Mouse (Mus musculus) kidney, embryonic 16.5 days (tissue): ENCODE results near the gene Ccdc150. TPM values are rescaled to one million over a fixed set of nuclear protein-coding genes. Genes with fewer than 3 reads are reported as not detected.

Experiments
- ATAC-seq: fragments of 200-750 bp; cut with Nextera tagmentation; 2 replicates; pipeline ENCODE4 v1.8.0; 2017; ENCODE audit warnings: moderate TSS enrichment; ENCODE audit not compliant: low FRiP score, low TSS enrichment
- H3K27ac ChIP-seq: fragments of 300-500 bp; sonication (generic); 2 replicates; pipeline ENCODE4 v1.5.1; 2014; ENCODE audit warnings: low read length
- H3K27me3 ChIP-seq: fragments of 300-500 bp; sonication (generic); 2 replicates; pipeline ENCODE4 v1.6.1; 2014; ENCODE audit warnings: low read length, control low read depth, mixed read lengths; ENCODE audit not compliant: insufficient read depth
- H3K36me3 ChIP-seq: fragments of 300-500 bp; sonication (generic); 2 replicates; pipeline ENCODE4 v1.6.1; 2014; ENCODE audit warnings: low read length, control low read depth, mixed read lengths; ENCODE audit not compliant: insufficient read depth
- H3K4me1 ChIP-seq: fragments of 300-500 bp; sonication (generic); 2 replicates; pipeline ENCODE4 v1.6.1; 2014; ENCODE audit warnings: low read length, control low read depth, mixed read lengths; ENCODE audit not compliant: insufficient read depth
- H3K4me2 ChIP-seq: fragments of 300-500 bp; sonication (generic); replicated peaks from 2 replicates; pipeline ENCODE4 v1.6.1; 2014; ENCODE audit warnings: low read depth, low read length
- H3K4me3 ChIP-seq: fragments of 300-500 bp; sonication (generic); 2 replicates; pipeline ENCODE4 v1.5.1; 2014; ENCODE audit warnings: mild to moderate bottlenecking, low read length
- H3K9ac ChIP-seq: fragments of 300-500 bp; sonication (generic); replicated peaks from 2 replicates; pipeline ENCODE4 v1.6.1; 2014; ENCODE audit warnings: low read length
- H3K9me3 ChIP-seq: fragments of 300-500 bp; sonication (generic); 2 replicates; pipeline ENCODE4 v1.6.1; 2016; ENCODE audit warnings: low read length, control low read depth
- WGBS: fragments of 180-500 bp; shearing (Covaris S2); extraction: QIAGEN DNeasy Blood & Tissue Kit; methylation state at CpG from one replicate; pipeline ENCODE4 v1.1.7; 2014; 5-methylcytosine and 5-hydroxymethylcytosine counted together
- polyA plus RNA-seq: library from polyadenylated mRNA; unstranded; fragments of >200 nt; fragmentation: Nextera tagmentation; extraction: Ambion mirVana; gene quantifications from 2 replicates; pipeline ENCODE4 v1.2.1, GENCODE M21; 2015

Gene Ccdc150
- polyA plus RNA-seq = 0.16 and 0.76 TPM in 2 replicates

DNA sequence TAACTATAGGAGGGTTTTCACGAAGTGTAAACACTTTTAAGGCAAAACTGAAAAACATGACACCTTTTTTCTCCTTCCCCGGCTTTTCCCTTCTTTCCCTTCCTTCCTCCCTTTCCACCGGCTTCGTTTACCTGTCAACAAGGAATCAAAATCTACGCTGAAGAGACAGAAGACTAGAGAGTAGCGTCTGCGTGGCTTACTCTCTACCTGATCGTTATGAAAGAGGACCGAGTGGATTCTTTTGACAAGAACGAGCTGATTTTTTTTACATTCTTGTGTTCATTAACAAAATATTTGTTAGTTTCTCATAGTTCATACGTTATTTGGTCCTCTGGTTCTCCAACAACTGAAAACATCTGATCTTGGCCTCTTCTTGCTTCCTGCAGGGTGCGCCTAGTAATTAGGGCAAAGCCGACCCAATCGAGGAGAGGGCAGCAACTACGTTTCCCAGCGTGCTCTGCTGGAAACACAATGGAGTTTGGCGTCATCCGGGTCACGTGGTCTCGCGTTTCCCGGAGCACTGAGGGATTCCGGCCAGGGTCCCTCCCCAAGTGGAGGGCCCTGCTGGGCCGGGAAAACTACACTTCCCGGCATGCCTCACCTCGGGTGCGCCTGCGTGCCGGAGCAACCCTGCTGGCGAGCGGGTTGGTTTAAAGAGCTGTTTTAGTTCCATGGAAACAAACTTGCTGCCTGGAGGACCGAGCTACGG, at the start of gene Ccdc150:
Gene Ccdc150, plus strand, starts transcription at position 526 of the 709 bp plus-strand sequence.
- Histone ChIP-seq H3K36me3 (no peaks in the 10 kb centered on the region), H3K27me3 (no peaks in the 10 kb centered on the region), H3K4me1 (peaks cover 5% of the 10 kb centered on the region), H3K4me2 (peak within 1 kb of the TSS; percentile 80), H3K4me3 (peak within 1 kb of the TSS; percentile 69), H3K9ac (peak within 1 kb of the TSS; percentile 72), H3K9me3 (no peaks in the 10 kb centered on the region), H3K27ac (peak within 1 kb of the TSS; percentile 38; the same call in 1 of the 2 replicates)
- WGBS = 18% methylated on average over 33 of the region's 33 CpGs
- ATAC-seq = peak; percentile 100

- no peak overlapping the region for H3K4me2 ChIP-seq
- 90% methylated on average over 3 of the region's 3 CpGs for WGBS
- no peaks in the 10 kb centered on the region for H3K4me1 ChIP-seq
- no peaks in the 10 kb centered on the region for H3K27me3 ChIP-seq
- no peaks in the 10 kb centered on the region for H3K9me3 ChIP-seq
- H3K4me3 ChIP-seq = no peak overlapping the region
- no peaks in the 10 kb centered on the region for H3K36me3 ChIP-seq
- H3K9ac ChIP-seq = no peak overlapping the region
- ATAC-seq = no peak
- no peak overlapping the region for H3K27ac ChIP-seq
These were observed 30.2 kb upstream of the Ccdc150 start for GRCm38 (mm10) chr1:54220273-54220672.

GRCm38 (mm10) chr1:54242722-54243121, 7.8 kb upstream of the Ccdc150 start:
- H3K4me3 ChIP-seq = no peak overlapping the region
- no peak overlapping the region for H3K9ac ChIP-seq
- no peak overlapping the region for H3K4me2 ChIP-seq
- no peaks in the 10 kb centered on the region for H3K4me1 ChIP-seq
- no peaks in the 10 kb centered on the region for H3K27me3 ChIP-seq
- WGBS = 95% methylated on average over 4 of the region's 4 CpGs
- H3K36me3 ChIP-seq = no peaks in the 10 kb centered on the region
- no peak for ATAC-seq
- H3K9me3 ChIP-seq = no peaks in the 10 kb centered on the region
- no peak overlapping the region for H3K27ac ChIP-seq

DNA sequence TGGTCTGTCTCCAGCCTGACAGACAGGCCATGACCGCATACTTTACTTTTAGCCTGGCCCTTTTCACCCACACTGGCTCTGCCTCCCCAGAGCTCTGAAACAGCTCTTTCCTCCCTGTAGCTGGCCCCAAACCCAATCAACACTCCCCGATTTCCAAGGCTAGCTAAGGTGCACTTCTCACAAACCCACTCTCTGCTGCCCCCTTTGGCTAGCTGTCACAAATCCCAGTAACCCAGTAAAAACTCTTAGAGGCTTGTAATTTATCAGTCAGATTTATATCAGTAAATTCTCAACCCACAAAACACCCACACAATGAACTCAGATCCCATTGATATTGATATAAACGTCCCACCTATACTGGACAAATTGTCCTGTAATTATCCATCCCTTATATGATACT, 25.1 kb downstream of the Ccdc150 start:
- Histone ChIP-seq H3K36me3 (no peaks in the 10 kb centered on the region), H3K9ac (no peak overlapping the region), H3K27me3 (no peaks in the 10 kb centered on the region), H3K27ac (no peak overlapping the region), H3K9me3 (no peaks in the 10 kb centered on the region), H3K4me3 (no peak overlapping the region), H3K4me2 (no peak overlapping the region), H3K4me1 (no peaks in the 10 kb centered on the region)
- no peak for ATAC-seq
- WGBS = 60% methylated on average over 3 of the region's 3 CpGs

DNA sequence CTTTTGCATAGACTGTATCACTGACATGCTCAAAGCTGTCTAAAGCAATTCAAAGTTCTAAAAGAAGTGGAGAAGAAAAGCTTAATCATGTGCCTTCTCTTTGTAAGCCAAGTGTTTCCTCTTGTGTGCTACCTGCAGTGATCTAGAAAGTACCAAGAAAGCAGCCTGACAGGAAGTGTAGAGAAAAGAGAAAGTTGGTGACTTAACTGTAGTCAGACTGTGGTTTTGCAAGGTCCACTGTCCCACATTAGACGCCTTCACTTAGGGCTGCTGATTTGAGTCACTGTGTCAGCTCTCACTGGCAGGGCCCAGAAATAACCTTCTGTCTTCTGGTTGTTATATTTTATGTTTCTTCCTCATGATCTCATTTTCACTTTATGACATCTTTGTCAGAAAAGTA, 29.1 kb downstream of the Ccdc150 start:
- 92% methylated on average over 1 of the region's 1 CpGs for WGBS

GRCm38 (mm10) chr1:54280651-54281050, 30.2 kb downstream of the Ccdc150 start:
- no peaks in the 10 kb centered on the region for H3K27me3 ChIP-seq
- no peaks in the 10 kb centered on the region for H3K4me1 ChIP-seq
- H3K36me3 ChIP-seq = no peaks in the 10 kb centered on the region
- no peak overlapping the region for H3K4me2 ChIP-seq
- WGBS = 85% methylated on average over 3 of the region's 3 CpGs
- no peak overlapping the region for H3K27ac ChIP-seq
- no peaks in the 10 kb centered on the region for H3K9me3 ChIP-seq
- H3K9ac ChIP-seq = no peak overlapping the region
- ATAC-seq = no peak
- H3K4me3 ChIP-seq = no peak overlapping the region

More for the DNA sequence above, 29.1 kb downstream of the Ccdc150 start:
- Histone ChIP-seq H3K4me1 (no peaks in the 10 kb centered on the region), H3K9me3 (no peaks in the 10 kb centered on the region), H3K9ac (no peak overlapping the region), H3K36me3 (no peaks in the 10 kb centered on the region), H3K27ac (no peak overlapping the region), H3K27me3 (no peaks in the 10 kb centered on the region), H3K4me2 (no peak overlapping the region), H3K4me3 (no peak overlapping the region)
- no peak for ATAC-seq

DNA sequence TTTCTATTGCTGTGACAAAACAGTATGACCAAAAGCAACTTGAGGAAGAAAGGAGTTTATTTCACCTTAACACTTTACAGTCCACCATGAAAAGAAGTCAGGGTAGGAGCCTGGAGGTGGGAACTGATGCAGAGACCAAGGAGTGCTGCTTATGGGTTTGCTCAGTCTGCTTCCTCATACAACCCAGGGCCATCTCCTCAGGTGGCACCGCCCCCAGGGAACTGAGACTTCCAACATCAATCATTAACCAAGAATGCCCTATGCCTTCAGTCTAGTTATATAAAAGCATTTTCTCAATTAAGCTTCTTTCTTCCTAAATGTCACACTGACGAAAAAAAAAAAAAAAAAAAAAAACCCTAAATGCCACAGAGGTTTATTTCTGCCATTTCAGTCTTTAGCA, 55.9 kb downstream of the Ccdc150 start:
- no peak for ATAC-seq
- Histone ChIP-seq H3K36me3 (no peaks in the 10 kb centered on the region), H3K27me3 (no peaks in the 10 kb centered on the region), H3K9me3 (no peaks in the 10 kb centered on the region), H3K9ac (no peak overlapping the region), H3K4me2 (no peak overlapping the region), H3K4me1 (no peaks in the 10 kb centered on the region), H3K4me3 (no peak overlapping the region), H3K27ac (no peak overlapping the region)
- WGBS = 77% methylated on average over 2 of the region's 2 CpGs

DNA sequence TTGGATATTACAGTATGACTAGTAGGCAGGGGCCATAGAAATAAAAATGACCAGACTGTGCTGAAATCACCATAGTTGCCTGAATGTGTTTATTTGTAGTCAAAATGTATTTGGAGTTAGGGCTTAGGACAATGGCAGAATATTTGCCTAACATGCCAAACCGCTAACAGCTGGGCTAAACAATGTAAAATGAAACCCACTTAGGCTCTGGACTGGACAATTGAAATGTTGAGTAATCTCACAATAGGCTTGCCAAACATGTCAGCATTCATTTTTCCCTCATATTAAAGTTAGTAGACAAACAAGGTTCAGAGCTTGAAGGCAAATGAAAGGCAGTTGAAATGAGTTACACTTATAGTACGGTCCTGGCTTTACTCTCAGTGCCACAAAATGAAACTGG, 76.2 kb downstream of the Ccdc150 start:
- no peak overlapping the region for H3K4me3 ChIP-seq
- H3K9me3 ChIP-seq = peaks cover 8% of the 10 kb centered on the region
- no peaks in the 10 kb centered on the region for H3K4me1 ChIP-seq
- no peak overlapping the region for H3K9ac ChIP-seq
- no peaks in the 10 kb centered on the region for H3K27me3 ChIP-seq
- no peak overlapping the region for H3K27ac ChIP-seq
- ATAC-seq = no peak
- WGBS = 94% methylated on average over 2 of the region's 2 CpGs
- H3K4me2 ChIP-seq = no peak overlapping the region
- no peaks in the 10 kb centered on the region for H3K36me3 ChIP-seq

DNA sequence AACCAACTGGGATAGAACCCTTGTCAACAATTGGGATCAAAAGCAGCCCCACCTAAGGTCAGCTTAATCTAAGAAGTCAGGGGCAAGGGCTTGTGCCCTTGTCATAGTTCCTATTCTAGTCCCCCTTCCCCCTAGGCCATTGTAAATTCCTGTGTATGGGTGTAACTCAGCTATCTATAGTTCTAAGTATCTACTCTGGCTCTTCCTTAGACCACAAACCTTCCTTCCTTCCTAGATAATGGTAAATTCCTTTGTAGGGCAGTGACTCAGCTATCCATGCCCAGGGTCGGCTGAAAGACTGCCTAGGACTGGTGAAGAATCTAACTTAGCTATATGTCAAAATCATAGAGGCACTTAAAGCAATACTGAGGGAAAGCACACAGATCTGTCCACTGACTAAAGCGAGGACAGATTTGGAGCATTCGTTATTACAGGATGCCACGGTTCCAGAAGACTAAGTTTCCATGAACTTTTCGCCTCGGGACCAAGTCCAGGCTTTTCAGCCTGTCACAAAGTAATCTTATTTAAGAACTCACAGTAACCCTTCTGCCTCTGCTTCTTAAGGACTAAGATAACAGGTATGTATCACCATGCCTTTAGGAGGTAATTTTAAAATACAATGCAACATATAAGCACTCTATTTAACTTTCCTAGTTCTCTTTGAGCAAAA, 77.5 kb downstream of the Ccdc150 start:
- Histone ChIP-seq H3K4me2 (no peak overlapping the region), H3K27me3 (no peaks in the 10 kb centered on the region), H3K9me3 (peaks cover 8% of the 10 kb centered on the region), H3K36me3 (no peaks in the 10 kb centered on the region), H3K9ac (no peak overlapping the region), H3K4me1 (no peaks in the 10 kb centered on the region), H3K4me3 (no peak overlapping the region), H3K27ac (no peak overlapping the region)
- ATAC-seq = no peak
- WGBS = 78% methylated on average over 6 of the region's 6 CpGs

GRCm38 (mm10) chr1:54332988-54333387, 82.5 kb downstream of the Ccdc150 start:
- ATAC-seq = no peak
- 63% methylated on average over 4 of the region's 4 CpGs for WGBS
- Histone ChIP-seq H3K9me3 (no peaks in the 10 kb centered on the region), H3K4me1 (no peaks in the 10 kb centered on the region), H3K36me3 (no peaks in the 10 kb centered on the region), H3K4me2 (no peak overlapping the region), H3K27ac (no peak overlapping the region), H3K27me3 (no peaks in the 10 kb centered on the region), H3K4me3 (no peak overlapping the region), H3K9ac (no peak overlapping the region)
